In the genomic region with DNA sequence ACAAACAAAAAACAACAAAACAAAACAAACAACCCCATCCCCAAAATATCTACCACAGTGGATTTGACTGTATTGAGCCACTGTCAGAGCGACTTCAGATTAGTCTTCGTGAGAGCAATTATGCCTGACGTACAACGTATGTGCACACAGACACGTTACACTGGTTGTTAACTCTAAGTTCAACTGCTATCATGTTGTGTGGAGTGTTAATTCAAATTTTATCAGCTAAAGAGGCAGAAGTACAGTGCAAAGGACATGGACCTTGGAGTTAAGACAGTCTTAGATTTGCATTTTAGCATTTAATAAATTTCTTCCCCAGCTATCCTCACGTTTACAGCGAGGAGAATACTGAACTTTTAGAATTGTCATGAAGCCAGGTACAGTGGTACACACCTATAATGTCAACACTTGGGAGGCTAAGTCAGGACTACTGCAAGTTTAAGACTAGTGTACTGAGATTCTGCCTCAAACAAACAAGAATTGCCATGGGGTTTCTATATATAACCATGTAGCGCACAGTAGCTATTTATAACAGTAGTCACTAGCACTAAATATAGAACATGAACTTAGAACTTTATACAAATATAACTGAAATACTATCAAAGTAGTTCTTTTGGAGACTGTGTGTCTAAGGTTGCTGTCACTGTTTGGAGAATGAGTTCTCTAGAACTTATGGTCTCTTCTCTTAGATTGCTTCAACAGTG, we compare ENCODE assay signal across 28 mouse cellular contexts. TPM values are rescaled to one million over a fixed set of nuclear protein-coding genes. Genes with fewer than 3 reads are reported as not detected.
A peak's percentile ranks its signal among the peaks of the same experiment; 100 is the strongest.
DNase-seq lines count a peak whose midpoint lies in the region; ATAC-seq and TF ChIP-seq lines count a peak whose summit lies in the region.
"Had no signal": no experiment of that assay in that cellular context is flagged by ENCODE, and none has a peak within 500 bp of the region (broad histone marks: within the 10 kb centered on the region; RNA-seq: fewer than 3 reads in every experiment).

No protein-coding gene starts in this region.

- no peaks in the 10 kb centered on the region for H3K4me1 ChIP-seq in intestine, embryonic 16.5 days (ENCODE audit: control insufficient read depth, insufficient read depth, low read length)
- H3K4me1 ChIP-seq in intestine, embryonic 15.5 days (replicated peaks), result no peaks in the 10 kb centered on the region
- peaks cover 13% of the 10 kb centered on the region for H3K4me1 ChIP-seq in heart, postnatal 0 days (ENCODE audit: control insufficient read depth, insufficient read depth)
- H3K4me1 ChIP-seq in stomach, postnatal 0 days (replicated peaks; ENCODE audit: control insufficient read depth, insufficient read depth), result no peaks in the 10 kb centered on the region
- H3K4me1 ChIP-seq: forebrain, embryonic 13.5 days; hindbrain, embryonic 12.5 days; kidney, embryonic 15.5 days had no signal

- no peaks in the 10 kb centered on the region for H3K27me3 ChIP-seq in intestine, embryonic 16.5 days (replicated peaks; ENCODE audit: control insufficient read depth, insufficient read depth, low read length)
- H3K27me3 ChIP-seq in intestine, embryonic 15.5 days (replicated peaks), result no peaks in the 10 kb centered on the region
- no peaks in the 10 kb centered on the region for H3K27me3 ChIP-seq in heart, postnatal 0 days (ENCODE audit: control insufficient read depth, insufficient read depth, low read length)
- no peaks in the 10 kb centered on the region for H3K27me3 ChIP-seq in stomach, postnatal 0 days (ENCODE audit: control insufficient read depth, insufficient read depth, low read length)
- H3K27me3 ChIP-seq: forebrain, embryonic 13.5 days; hindbrain, embryonic 12.5 days; kidney, embryonic 15.5 days; midbrain, embryonic 15.5 days had no signal

- peak; percentile 17 for DNase-seq in heart, adult 8-10 months (ENCODE audit: low spot score)
- DNase-seq in heart, adult 18-20 months, result no peak
- DNase-seq in heart, postnatal 0 days (ENCODE audit: low spot score), result peak; percentile 77
- DNase-seq in stomach, postnatal 0 days (ENCODE audit: low spot score), result no peak
- no peak for DNase-seq in kidney, adult 18-20 months
- DNase-seq: adrenal gland, postnatal 10 days; B cell, adult 2 months; cerebellum, adult 8-10 months; cerebellum, postnatal 36 days; gastrocnemius, postnatal 36 days; kidney, adult 11 months; kidney, postnatal 25 days; liver; lung, adult 2 months; lung, postnatal 14 days; right cerebral cortex, adult 18-20 months; thymus, adult 2 months; thymus, postnatal 4 days had no signal

- no peak overlapping the region for H3K9ac ChIP-seq in intestine, embryonic 16.5 days (ENCODE audit: low read depth, low read length)
- H3K9ac ChIP-seq in intestine, embryonic 15.5 days, result no peak overlapping the region
- H3K9ac ChIP-seq in heart, postnatal 0 days (replicated peaks; ENCODE audit: low read depth, low read length), result no peak overlapping the region
- no peak overlapping the region for H3K9ac ChIP-seq in stomach, postnatal 0 days (ENCODE audit: low read length)
- H3K9ac ChIP-seq: forebrain, embryonic 13.5 days; hindbrain, embryonic 12.5 days; kidney, embryonic 15.5 days; liver, embryonic 14.5 days; midbrain, embryonic 15.5 days had no signal

- peak; percentile 71 for ATAC-seq in intestine, embryonic 16.5 days
- ATAC-seq in intestine, embryonic 15.5 days, result no peak
- peak; percentile 62; the same call in 1 of the 2 replicates for ATAC-seq in heart, postnatal 0 days (ENCODE audit: insufficient read depth, low read depth)
- ATAC-seq in stomach, postnatal 0 days (ENCODE audit: low FRiP score, low TSS enrichment), result peak; percentile 35; the same call in 1 of the 2 replicates
- ATAC-seq: forebrain, embryonic 13.5 days; hindbrain, postnatal 0 days; midbrain, embryonic 15.5 days had no signal

- TF ChIP-seq EP300 in heart, postnatal 0 days (IDR thresholded peaks at IDR 0.05; ENCODE audit: low read depth), result no peak
- no peak for TF ChIP-seq EP300 in stomach, postnatal 0 days (optimal IDR thresholded peaks at IDR 0.05)

- no peak for TF ChIP-seq CTCF in heart, postnatal 0 days (IDR thresholded peaks at IDR 0.05; ENCODE audit: low read depth)
- TF ChIP-seq CTCF in stomach, postnatal 0 days (IDR thresholded peaks at IDR 0.05; ENCODE audit: low read depth), result no peak

- no peak overlapping the region for H3K4me3 ChIP-seq in intestine, embryonic 16.5 days (ENCODE audit: low read length)
- no peak overlapping the region for H3K4me3 ChIP-seq in intestine, embryonic 15.5 days (replicated peaks)
- H3K4me3 ChIP-seq in heart, postnatal 0 days (ENCODE audit: low read depth, low read length), result no peak overlapping the region
- no peak overlapping the region for H3K4me3 ChIP-seq in stomach, postnatal 0 days (ENCODE audit: low read depth, low read length)
- H3K4me3 ChIP-seq: forebrain, embryonic 13.5 days; hindbrain, embryonic 12.5 days; kidney, embryonic 15.5 days; midbrain, embryonic 10.5 days; midbrain, embryonic 15.5 days had no signal

- 87% methylated on average over 8 of the region's 8 CpGs for WGBS in intestine, embryonic 16.5 days
- WGBS in intestine, embryonic 15.5 days, result 89% methylated on average over 8 of the region's 8 CpGs
- 68% methylated on average over 8 of the region's 8 CpGs for WGBS in heart, postnatal 0 days
- WGBS in stomach, postnatal 0 days, result 86% methylated on average over 8 of the region's 8 CpGs

- no peak overlapping the region for H3K4me2 ChIP-seq in intestine, embryonic 16.5 days (ENCODE audit: low read depth, low read length)
- no peak overlapping the region for H3K4me2 ChIP-seq in intestine, embryonic 15.5 days (replicated peaks)
- H3K4me2 ChIP-seq in heart, postnatal 0 days (ENCODE audit: low read depth, low read length), result 0 out of 2 replicates have a peak overlapping the region, but pooled peaks have one; percentile 9
- H3K4me2 ChIP-seq in stomach, postnatal 0 days (replicated peaks; ENCODE audit: low read depth), result no peak overlapping the region
- H3K4me2 ChIP-seq: forebrain, embryonic 13.5 days; hindbrain, embryonic 12.5 days; kidney, embryonic 15.5 days; midbrain, embryonic 15.5 days had no signal

- H3K9me3 ChIP-seq in intestine, embryonic 16.5 days (ENCODE audit: control insufficient read depth, low read length), result no peaks in the 10 kb centered on the region
- no peaks in the 10 kb centered on the region for H3K9me3 ChIP-seq in intestine, embryonic 15.5 days
- no peaks in the 10 kb centered on the region for H3K9me3 ChIP-seq in heart, postnatal 0 days (replicated peaks; ENCODE audit: control insufficient read depth, low read length)
- no peaks in the 10 kb centered on the region for H3K9me3 ChIP-seq in stomach, postnatal 0 days (ENCODE audit: control insufficient read depth, low read length)
- H3K9me3 ChIP-seq: forebrain, embryonic 13.5 days; hindbrain, embryonic 12.5 days; kidney, embryonic 15.5 days; midbrain, embryonic 10.5 days; midbrain, embryonic 15.5 days had no signal

- H3K27ac ChIP-seq in intestine, embryonic 16.5 days (ENCODE audit: low read length), result peak overlapping the region; percentile 66
- no peak overlapping the region for H3K27ac ChIP-seq in intestine, embryonic 15.5 days
- H3K27ac ChIP-seq in heart, postnatal 0 days (ENCODE audit: low read depth), result peak overlapping the region; percentile 78
- H3K27ac ChIP-seq in stomach, postnatal 0 days (replicated peaks), result no peak overlapping the region
- H3K27ac ChIP-seq: forebrain, embryonic 13.5 days; hindbrain, embryonic 12.5 days; hindbrain, postnatal 0 days; kidney, embryonic 15.5 days; liver, embryonic 14.5 days; midbrain, embryonic 10.5 days; midbrain, embryonic 15.5 days had no signal

- peaks cover 11% of the 10 kb centered on the region for H3K36me3 ChIP-seq in intestine, embryonic 16.5 days (ENCODE audit: control insufficient read depth, insufficient read depth, low read length)
- peaks cover 25% of the 10 kb centered on the region for H3K36me3 ChIP-seq in intestine, embryonic 15.5 days
- H3K36me3 ChIP-seq in heart, postnatal 0 days (replicated peaks; ENCODE audit: control insufficient read depth, insufficient read depth, low read length), result peaks cover 65% of the 10 kb centered on the region
- H3K36me3 ChIP-seq in stomach, postnatal 0 days (ENCODE audit: control insufficient read depth, insufficient read depth, low read length), result peaks cover 9% of the 10 kb centered on the region

RNA-seq across cellular contexts. Expression of a gene that starts 13.2 kb away (rescaled TPM):
- not detected for total RNA-seq in heart, adult 8-10 months (2022)
- total RNA-seq in heart, adult 18-20 months (2021), result under 1 TPM in 1 of 2 experiments, not detected in 1; 0.23 TPM
- 0.11 and 0.12 TPM in 2 replicates for polyA plus RNA-seq in intestine, embryonic 16.5 days (2015; fragmentation: Nextera tagmentation; extraction: Ambion mirVana)
- polyA plus RNA-seq in intestine, embryonic 15.5 days (2015; fragmentation: Nextera tagmentation; extraction: Ambion mirVana), result 0.10 and 0.11 TPM in 2 replicates
- total RNA-seq in heart, postnatal 0 days (2014; rRNA removed; ENCODE audit: low replicate concordance), result 1.9 TPM in 1 of 2 replicates, not detected in the other
- polyA plus RNA-seq in heart, postnatal 0 days (2015; fragmentation: Nextera tagmentation; extraction: Ambion mirVana), result 0.04 and 0.08 TPM in 2 replicates
- 0.08 and 0.27 TPM in 2 replicates for polyA plus RNA-seq in stomach, postnatal 0 days (2015; fragmentation: Nextera tagmentation; extraction: Ambion mirVana)
- total RNA-seq: neutrophil, adult 5-6 weeks had no signal
- polyA plus RNA-seq: liver, embryonic 14.5 days had no signal

RNA-seq across cellular contexts. Expression of a gene that starts 17.5 kb away (rescaled TPM):
- total RNA-seq in heart, adult 8-10 months (2022), result 1 to 10 TPM; 3.3 to 5.4 (median 4.8) TPM
- total RNA-seq in heart, adult 18-20 months (2021), result 1 to 10 TPM; 3.6 to 3.7 TPM
- polyA plus RNA-seq in intestine, embryonic 16.5 days (2015; fragmentation: Nextera tagmentation; extraction: Ambion mirVana), result 6.0 and 7.2 TPM in 2 replicates
- polyA plus RNA-seq in intestine, embryonic 15.5 days (2015; fragmentation: Nextera tagmentation; extraction: Ambion mirVana), result 5.2 TPM in 2 replicates
- 3.7 and 4.7 TPM in 2 replicates for total RNA-seq in heart, postnatal 0 days (2014; rRNA removed; ENCODE audit: low replicate concordance)
- 3.0 and 3.3 TPM in 2 replicates for polyA plus RNA-seq in heart, postnatal 0 days (2015; fragmentation: Nextera tagmentation; extraction: Ambion mirVana)
- 4.0 and 4.4 TPM in 2 replicates for polyA plus RNA-seq in stomach, postnatal 0 days (2015; fragmentation: Nextera tagmentation; extraction: Ambion mirVana)

RNA-seq across cellular contexts. Expression of a gene that starts 17.6 kb away (rescaled TPM):
- 10 to 100 TPM; 60.3 to 67.9 (median 63.1) TPM for total RNA-seq in heart, adult 8-10 months (2022)
- total RNA-seq in heart, adult 18-20 months (2021), result 10 to 100 TPM; 62.7 to 65.6 TPM
- polyA plus RNA-seq in intestine, embryonic 16.5 days (2015; fragmentation: Nextera tagmentation; extraction: Ambion mirVana), result 393 and 423 TPM in 2 replicates
- polyA plus RNA-seq in intestine, embryonic 15.5 days (2015; fragmentation: Nextera tagmentation; extraction: Ambion mirVana), result 387 and 427 TPM in 2 replicates
- total RNA-seq in heart, postnatal 0 days (2014; rRNA removed; ENCODE audit: low replicate concordance), result 57.2 and 79.1 TPM in 2 replicates
- 146 and 155 TPM in 2 replicates for polyA plus RNA-seq in heart, postnatal 0 days (2015; fragmentation: Nextera tagmentation; extraction: Ambion mirVana)
- polyA plus RNA-seq in stomach, postnatal 0 days (2015; fragmentation: Nextera tagmentation; extraction: Ambion mirVana), result 289 and 308 TPM in 2 replicates

Comparison
In these comparisons a context has a peak if more than half of its experiments do, and no peak if none do; other contexts are left out.
1. DNase-seq: peak in heart, adult 8-10 months (single experiment) and heart, postnatal 0 days (single experiment); none in heart, adult 18-20 months (0 of 2), stomach, postnatal 0 days (single experiment) and kidney, adult 18-20 months (single experiment).
2. H3K27ac ChIP-seq: peak in intestine, embryonic 16.5 days (single experiment) and heart, postnatal 0 days (single experiment); none in intestine, embryonic 15.5 days (single experiment) and stomach, postnatal 0 days (single experiment).